Mouse (Mus musculus) layer of hippocampus, postnatal 25 days (tissue): Measurements from ENCODE around the gene AU018091. TPM values are rescaled to one million over a fixed set of nuclear protein-coding genes. Genes with fewer than 3 reads are reported as not detected.
"Not testable (repeated sequence)": the region's sequence is repeated elsewhere in the genome, so short reads cannot be mapped to it uniquely, and the experiment has no call there.

Experiments used
- DNase-seq, 2 experiments: peaks; one replicate each; pipeline ENCODE4 v3.0.0; 2022; ENCODE audit warnings: mixed read lengths in 2 of 2, low spot score in 1 of 2; ENCODE audit errors: extremely low spot score in 1 of 2
- total RNA-seq, 2 experiments: library from RNA; stranded (reverse); gene quantifications; 2 replicates each; pipeline ENCODE4 v1.2.3; 2021

The AU018091 gene
- total RNA-seq, result not detected

DNA sequence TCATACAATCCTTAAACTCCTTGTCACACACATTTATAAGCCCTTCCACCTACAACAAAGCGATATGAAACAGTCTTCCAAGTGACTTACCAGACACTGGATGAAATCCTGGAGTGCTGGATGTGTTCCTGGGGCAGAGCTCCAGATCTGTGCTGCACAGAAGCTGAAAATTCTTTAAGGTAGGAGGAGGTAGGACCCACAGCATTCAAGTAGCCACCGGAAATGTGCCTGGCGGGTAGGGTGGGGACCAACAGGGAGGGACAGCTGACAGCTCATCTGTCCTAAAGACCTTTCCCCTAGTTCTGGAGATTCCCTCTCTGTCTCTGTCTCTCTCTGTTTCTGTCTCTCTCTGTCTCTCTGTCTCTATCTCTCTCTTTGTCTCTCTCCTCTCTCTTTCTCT, at the start of gene AU018091:
Gene AU018091 (minus strand): TSS at position 279 of the 400 bp plus-strand sequence.
- DNase-seq, result no peak

DNA sequence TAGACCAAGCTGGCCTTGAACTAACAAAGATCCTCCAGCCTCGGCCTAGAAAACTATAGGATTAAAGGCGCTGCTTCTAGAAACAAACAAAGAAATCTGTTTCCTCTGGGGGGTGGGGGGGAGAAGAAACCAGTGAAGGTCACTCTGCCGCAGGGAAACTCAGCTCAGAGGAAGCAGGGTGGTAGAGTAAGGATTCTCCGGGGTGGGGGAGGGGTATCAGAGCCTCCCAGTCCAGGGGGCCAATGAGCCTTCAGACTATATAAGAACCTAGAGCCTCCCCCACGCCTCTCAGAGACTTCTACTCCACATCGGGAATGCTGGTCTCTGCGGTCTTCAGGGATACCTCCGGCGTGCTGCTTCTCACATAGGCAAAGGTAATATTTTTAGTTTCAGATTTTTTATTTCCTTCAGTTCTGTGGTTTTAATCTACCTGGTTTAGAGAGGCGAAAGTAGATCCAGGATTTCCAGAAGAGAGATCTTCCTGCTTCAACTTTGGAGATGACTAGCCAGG, 48.6 kb upstream of the AU018091 start:
- no peak for DNase-seq

DNA sequence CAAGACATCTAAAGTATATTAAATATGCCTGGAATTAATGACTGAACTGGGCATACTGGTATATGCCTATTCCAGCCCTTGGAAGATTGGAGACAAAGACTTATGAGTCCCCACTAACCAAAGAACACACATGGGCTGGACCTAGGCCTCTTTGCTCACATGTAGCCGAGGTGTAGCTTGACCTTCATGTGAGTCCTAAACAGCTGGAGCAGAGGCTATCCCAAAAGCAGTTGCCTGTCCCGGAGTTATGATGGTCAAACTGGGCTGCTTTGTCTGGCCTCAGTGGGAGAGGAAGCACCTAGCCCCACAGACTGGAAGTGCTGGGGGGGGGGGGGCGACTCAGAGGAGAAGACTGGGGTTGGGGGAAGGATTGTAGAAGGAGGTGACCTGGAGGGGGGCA, 47.3 kb upstream of the AU018091 start:
- DNase-seq, result no peak

DNA sequence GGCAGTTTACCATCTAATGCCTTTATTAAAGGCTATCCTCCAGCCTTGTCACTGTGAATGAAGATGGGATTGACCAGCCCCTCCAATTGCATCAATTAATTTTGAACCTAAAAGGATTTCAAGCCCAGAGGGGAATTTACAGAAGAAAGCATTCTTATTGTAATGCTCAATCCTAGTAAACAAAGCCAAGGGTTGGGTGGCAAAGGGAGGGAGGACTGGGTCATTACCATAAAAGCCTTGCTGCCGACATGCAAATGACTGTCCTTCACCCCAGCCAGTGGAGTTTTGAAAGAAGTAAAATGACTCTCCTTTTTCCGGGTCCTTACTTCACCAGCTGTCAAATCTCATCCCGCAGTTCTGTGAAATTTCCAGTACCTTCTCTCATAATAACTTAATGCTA, 44.6 kb upstream of the AU018091 start:
- no peak for DNase-seq

DNA sequence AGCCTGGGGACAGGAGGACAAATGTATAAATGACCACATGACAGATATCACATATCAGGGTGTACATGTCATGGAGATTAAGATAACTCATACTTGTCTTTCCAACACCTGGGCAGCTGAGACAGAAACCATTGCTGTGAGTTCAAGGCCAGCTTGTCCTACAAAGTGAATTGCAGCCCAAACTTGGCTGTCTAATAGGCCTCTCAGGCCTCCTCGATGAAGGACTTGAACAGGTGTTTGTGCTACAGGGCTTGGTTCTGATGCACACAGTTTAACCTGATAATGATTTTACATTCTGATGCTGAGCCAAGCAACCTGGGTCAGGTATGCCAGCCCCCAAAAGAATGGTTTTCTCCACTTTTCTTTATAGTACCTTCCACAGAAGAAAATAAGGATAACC, 44.2 kb upstream of the AU018091 start:
- no peak for DNase-seq

DNA sequence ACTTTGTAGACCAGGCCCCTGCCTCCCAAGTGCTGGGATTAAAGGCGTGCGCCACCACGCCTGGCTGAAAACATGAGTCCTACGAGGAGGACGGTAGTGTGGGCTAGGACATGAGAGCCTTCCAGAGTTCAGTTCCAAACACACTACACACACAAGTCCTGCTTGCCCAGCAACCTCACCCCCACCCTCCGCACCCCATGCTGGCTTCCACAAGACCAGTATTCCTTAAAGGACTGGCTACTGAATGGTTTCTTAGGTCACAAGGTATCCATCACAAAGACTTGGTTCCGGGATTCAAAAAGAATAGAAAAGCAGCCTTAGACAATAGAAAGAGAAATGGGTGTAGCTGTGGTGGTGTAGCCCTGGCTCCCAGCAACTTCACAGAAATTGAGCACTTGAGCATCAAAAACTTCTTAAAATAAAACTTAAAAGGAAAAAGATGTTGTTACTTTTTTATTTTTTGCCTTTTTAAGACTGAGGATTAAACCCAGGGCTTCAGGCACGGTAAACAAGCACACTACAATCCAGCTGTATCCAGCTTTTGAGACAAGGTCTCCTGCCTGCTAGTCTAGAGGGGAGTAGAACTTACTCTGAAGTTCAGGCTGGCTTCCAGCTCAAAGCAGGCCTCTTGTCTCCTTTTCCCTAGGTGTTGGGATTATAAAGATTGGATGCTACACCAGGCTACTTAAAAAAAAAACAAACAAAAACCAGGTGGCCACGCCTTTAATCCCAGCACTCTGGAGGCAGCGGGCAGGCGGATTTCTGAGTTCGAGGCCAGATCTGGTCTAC, 43.2 kb upstream of the AU018091 start:
- DNase-seq, result no peak

DNA sequence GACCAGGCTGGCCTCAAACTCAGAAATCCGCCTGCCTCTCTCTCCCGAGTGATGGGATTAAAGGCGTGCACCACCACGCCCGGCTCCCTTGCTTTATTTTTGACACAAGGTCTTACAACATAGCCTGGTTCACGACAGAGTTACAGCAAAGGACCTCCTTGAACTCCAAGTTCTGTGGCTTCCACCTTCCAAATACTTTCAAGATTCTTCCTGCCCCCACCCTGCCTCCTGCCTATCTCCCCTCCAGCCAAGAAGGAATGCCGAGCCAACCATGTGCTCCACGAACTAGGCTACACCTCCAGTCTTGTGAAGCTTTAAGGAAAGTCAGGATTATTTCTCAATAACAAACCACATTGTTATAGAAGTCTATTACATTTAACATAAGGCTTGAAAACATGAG, 42.5 kb upstream of the AU018091 start:
- DNase-seq, result no peak

DNA sequence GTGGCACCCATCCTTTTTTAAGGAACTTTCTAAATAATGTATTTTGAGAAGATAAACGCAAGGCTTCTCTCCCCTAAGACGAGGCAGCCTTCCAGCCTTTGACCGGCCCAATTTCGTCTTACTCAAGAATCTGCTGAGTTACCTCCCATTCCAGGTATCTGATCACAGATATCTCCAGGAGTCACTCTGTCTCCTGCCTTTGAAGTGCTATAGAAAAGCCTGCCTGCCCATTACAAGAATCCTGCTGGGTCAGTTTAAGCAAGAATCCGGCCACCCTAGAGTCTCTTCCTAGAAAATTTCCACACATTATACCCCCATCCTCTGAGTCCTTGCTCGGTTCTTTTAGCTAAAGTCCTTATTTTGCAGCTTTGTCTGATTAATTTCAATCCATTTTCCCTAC, 41.6 kb upstream of the AU018091 start:
- DNase-seq, result no peak

DNA sequence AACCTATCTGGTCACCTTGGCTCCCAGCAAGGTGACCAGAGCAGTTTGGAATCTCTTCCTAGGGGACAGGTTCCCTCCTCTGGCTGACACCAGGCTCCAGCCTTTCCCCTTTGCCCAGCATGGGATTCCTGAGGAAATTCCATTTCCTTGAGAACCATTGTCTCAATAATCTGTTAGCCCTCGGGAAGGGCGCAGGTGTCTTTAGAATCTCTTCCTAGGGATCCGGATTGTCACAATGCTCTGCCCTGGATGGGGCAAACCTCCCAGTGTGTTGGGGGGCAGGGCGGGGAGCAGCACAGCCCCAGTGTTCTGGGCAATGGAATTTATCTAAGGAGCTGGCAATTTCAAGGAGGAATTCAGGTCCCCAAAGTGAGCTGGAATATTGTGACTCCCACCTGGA, 37.5 kb upstream of the AU018091 start:
- no peak for DNase-seq

DNA sequence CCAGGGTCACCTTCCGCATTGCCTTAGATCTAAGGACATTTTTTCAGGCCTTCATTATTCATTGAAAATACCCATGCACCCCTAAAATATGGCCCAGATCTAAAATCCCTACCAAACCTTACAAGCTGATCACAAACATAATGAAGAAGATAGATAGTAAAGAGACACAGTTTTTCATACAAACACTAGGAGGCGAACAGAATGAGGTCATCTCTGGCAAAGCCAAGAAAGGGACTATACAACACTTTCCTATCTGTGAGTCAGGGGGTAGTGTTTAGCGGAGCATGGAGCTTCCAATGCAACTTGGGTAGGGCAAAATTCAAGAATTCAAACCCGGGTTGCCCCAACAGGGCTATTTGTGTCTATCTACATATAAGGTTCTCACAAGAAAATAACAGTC, 35.6 kb upstream of the AU018091 start:
- no peak for DNase-seq

DNA sequence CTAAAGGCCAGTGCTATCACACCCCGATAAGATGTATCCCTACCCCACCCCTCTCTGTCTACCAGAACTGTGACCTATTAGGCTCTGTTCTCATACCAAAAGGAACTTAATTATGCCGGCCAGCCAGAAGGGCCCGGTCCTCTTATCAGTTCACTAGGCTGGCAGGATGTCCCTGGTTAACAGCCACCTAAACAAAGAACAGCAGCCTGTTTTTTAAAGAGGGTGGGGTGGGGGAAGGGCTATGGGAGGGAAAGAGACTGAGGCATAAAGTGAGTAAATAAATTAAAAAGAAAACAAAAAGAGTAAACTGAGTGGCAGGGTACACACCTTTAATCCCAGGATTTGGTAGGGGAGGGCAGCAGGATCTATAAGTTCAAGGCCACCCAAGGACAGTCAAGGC, 34.9 kb upstream of the AU018091 start:
- DNase-seq, result no peak

DNA sequence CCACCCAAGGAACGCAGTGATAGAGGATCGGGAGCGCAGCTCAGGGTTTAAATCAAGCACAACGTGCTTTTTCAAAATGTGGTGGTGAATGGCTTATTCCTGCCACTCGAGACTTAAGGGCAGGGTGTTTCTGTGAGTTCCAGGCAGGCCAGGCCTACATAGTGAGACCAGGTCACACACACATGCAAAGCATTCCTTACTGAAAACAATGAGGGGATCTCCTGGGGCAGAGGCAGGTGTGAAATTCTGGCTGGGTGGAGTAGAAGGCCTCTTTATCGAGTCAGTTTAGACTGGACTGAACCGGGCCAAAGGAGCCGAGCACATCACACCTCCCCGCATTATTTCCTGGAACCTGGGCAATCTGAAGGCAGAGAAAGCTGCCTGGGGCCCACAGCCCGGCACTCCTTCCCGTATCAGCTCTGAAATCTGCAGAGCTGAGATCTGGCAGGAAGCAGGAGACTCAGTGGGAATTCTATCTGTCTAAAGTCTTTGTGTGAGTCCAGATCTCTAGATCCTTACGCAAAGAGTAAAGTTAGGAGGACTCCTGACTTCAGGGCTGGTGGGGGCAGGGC, 32.2 kb upstream of the AU018091 start:
- no peak for DNase-seq

DNA sequence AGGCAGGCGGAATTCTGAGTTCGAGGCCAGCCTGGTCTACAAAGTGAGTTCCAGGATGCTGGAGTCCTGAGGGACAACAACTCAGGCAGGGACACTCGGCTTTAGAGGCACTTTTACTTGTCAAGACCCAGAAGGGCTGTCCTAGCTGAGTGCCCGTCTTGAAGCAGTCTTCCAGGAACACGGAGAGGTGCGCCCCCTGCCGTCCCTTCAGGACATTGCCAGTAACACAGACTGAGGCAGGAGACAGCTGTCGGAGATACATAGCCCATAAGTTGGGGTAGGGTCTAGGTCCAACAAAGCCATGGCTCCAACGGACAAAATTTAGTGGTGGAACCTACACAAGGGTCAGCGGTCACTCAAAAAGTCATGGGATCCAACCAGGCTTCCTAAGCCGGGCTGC, 29.9 kb upstream of the AU018091 start:
- DNase-seq, result no peak

DNA sequence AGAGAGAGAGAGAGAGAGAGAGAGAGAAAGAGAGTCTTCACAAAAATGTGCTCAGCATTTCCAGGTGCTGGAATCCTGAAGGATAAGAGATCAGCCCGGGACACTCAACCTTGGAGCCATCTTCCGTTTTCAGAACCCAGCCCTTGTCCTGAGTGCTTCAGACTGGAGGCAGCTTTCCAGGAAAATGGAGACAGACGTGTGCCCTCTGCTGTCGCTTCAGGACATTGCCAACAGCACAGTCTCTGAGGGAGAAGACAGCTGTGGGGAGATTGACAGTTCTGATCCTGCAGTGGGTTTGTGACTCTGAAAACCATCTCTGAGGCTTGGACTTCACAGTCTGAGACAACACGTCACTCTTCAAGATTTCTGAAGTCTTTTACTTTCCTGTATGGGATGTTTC, 26.8 kb upstream of the AU018091 start:
- no peak for DNase-seq

DNA sequence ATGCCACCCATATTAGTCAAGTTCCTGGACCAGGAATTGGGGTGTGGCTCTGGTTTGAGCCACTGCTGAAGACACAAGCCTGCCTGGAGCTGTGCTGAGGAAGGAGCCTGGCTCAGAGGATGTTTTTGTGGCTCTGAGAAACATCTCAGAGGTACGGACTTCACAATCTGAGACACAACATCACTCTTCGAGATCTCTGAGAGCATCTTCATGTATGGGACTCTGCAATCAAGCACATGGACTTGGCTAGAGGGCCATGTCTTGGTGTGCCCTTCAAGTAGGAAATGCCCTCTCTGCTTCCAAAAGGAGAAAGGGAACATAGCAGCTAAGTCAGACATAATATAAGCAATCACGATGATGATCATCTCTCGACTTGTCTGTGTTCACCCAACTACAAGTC, 25.5 kb upstream of the AU018091 start:
- DNase-seq, result no peak

DNA sequence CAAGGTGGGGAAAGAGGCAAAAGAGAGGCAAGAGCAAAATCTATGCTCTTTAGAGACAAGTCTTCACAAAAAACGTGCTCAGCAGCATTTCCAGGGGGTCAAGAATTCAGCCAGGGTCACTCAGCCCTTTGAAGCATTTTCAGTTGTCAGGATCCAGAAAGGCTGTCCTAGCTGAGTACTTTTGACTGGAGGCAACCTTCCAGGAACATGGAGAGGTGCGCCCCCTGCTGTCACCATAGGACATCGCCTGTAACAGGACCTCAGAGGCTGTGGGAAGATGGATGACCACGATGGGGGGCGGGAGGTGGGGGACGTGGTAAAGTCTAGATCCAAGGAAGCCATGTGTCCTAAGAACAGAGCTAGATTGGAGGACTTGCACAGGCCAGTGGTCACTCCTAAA, 24.9 kb upstream of the AU018091 start:
- peak; percentile 12 to 64 for DNase-seq

DNA sequence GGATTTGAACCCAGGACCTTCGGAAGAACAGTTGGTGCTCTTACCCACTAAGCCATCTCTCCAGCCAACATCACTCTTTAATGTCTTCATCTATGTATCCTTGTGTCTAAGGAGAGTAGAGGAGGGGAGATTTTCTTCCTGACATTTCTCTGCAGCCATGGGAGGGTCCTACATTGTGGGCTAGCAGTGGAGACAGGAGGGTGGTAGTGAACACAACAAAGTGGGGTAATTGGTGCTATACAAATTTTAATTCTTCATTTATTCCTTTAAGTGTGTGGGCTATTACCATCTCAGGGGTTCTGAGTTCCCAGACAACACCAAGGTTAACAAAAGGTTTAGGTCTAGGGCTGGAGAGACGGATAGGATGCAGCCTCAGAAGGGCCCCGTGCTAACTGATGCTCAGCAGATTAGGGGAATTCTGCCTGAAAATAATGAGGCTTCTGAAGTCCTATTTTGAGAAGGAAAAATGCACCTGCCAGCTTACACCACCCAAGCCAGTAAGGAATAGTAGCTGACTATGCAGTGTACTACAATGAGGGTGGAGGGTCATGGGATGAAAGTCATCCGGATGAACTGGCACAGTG, 24.1 kb upstream of the AU018091 start:
- no peak for DNase-seq

DNA sequence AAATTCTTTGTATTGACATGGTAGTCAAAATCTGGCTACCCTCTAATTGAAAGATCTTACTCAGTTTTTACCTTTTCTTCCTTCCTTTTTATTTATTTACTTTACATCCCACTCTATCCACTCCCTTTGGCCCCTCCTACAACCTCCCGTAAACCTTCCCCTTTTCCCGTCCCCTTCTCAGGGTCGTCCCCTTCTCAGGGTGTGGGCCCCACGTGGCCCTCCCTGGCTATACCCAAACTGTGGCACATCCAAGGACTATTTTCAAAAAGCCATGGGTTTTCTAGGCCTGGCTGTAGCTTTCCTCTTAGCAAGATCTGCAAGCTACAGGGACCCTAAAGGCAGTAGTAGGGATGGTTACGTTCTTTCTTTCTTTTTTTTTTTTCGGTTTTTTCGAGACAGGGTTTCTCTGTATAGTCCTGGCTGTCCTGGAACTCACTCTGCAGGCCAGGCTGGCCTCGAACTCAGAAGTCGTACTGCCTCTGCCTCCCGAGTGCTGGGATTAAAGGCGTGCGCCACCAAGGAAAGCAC, 23.0 kb upstream of the AU018091 start:
- no peak for DNase-seq

DNA sequence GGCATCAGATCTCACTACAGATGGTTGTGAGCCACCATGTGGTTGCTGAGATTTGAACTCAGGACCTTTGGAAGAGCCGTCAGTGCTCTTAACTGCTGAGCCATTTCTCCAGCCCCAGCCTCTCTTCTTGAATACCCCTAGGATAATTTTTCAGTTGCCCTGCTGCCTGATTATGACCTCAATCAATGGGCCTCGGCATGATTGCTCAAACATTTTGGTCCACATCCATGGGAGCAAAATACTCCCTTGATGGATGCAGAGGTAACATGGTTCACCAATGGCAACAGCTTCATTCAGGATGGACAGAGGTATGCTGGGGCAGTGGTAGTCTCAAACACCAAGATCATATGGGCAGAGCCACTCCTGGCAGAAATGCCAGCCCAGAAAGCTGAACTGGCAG, 17.7 kb upstream of the AU018091 start:
- DNase-seq, result not testable (repeated sequence)

DNA sequence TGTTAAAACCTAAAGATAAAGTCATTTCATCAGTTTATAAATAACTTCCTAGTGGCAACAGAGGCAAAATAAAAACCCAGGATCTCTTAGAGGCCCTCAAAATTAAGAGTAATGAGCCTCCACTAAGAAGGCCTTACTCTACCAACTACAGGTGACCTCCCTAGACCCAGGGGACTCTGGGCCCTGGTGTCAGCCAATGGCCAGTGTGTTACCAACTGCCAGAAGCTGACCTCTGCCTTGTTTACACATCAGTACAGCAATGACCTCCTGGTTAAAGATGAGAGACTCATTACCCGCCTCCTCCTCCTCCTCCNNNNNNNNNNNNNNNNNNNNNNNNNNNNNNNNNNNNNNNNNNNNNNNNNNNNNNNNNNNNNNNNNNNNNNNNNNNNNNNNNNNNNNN, 17.1 kb upstream of the AU018091 start:
- DNase-seq, result no peak

DNA sequence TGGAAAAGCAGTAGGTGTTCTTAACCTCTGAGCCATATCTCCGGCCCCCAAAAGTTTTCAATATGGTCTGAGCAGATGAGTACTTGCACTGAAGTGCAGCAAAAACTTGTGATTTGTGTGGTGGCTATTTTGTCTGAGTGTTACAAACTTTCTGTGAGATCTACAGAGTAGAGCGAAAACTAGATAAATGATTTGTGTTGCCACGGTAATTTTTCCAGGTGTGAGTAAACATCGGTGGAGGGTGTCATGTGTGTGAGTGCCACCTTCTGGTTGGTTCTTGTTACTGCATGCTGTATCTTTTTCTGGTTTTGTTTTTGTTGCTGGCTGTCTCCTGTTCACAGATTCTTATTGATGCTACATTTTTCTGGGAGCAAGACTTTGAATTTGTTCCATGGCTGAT, 15.4 kb upstream of the AU018091 start:
- DNase-seq, result no peak

DNA sequence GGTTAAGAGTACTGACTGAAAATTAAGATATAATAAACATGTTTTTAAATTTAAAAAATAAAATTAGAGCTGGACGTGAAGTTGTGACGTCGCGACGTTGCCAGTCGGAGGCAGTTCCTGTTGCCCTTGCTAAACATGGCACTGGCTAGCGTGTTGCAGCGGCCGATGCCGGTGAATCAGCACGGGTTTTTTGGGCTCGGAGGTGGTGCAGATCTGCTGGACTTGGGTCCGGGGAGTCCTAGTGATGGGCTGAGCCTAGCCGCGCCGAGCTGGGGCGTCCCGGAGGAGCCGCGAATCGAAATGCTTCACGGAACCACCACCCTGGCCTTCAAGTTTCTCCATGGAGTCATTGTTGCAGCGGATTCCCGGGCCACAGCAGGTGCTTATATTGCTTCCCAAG, 12.0 kb upstream of the AU018091 start:
- DNase-seq, result not testable (repeated sequence)
